Mouse (Mus musculus) bone marrow, adult 2 months (tissue): ENCODE measurements around the gene Col23a1.

ENCODE experiments used
- CTCF ChIP-seq: fragments of 200-500 bp; IDR thresholded peaks from 2 replicates; pipeline ENCODE4 v1.5.1; 2011; ENCODE audit warnings: low read length, control low read depth; ENCODE audit not compliant: control insufficient read depth, insufficient read depth
- POLR2A ChIP-seq: fragments of 200-500 bp; IDR thresholded peaks from 2 replicates; pipeline ENCODE4 v1.6.1; 2011; ENCODE audit warnings: low read depth, mild to moderate bottlenecking, control low read depth, low read length, borderline replicate concordance; ENCODE audit not compliant: control insufficient read depth

DNA sequence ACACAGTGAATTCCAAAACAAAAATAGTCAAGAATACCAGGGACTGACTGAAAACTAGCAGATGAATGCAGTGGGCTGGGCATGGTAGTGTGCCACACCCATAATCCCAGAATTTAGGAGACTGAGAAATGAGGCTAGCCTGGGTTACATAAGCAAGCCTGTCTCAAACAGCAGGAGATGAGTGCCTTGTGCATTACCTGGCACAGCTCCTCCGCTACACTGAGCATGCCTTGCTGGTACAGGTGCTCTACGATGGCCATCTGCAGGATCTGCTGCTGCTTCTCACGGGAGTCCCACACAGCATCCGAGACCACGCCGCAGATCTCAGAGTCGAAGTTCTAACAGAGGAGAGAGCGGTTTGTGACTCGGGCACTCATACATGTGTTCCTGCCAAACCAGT lies 337.7 kb downstream of the Col23a1 start:
- TF ChIP-seq POLR2A (no peak), CTCF (no peak)
